Mouse (Mus musculus): Measurements from ENCODE around the gene N4bp1. TPM values are rescaled to one million over a fixed set of nuclear protein-coding genes. Genes with fewer than 3 reads are reported as not detected.
A peak's percentile ranks its signal among the peaks of the same experiment; 100 is the strongest.

The N4bp1 gene
- total RNA-seq (2021) = 10 to 100 TPM; 19.6 to 24.6 TPM

DNA sequence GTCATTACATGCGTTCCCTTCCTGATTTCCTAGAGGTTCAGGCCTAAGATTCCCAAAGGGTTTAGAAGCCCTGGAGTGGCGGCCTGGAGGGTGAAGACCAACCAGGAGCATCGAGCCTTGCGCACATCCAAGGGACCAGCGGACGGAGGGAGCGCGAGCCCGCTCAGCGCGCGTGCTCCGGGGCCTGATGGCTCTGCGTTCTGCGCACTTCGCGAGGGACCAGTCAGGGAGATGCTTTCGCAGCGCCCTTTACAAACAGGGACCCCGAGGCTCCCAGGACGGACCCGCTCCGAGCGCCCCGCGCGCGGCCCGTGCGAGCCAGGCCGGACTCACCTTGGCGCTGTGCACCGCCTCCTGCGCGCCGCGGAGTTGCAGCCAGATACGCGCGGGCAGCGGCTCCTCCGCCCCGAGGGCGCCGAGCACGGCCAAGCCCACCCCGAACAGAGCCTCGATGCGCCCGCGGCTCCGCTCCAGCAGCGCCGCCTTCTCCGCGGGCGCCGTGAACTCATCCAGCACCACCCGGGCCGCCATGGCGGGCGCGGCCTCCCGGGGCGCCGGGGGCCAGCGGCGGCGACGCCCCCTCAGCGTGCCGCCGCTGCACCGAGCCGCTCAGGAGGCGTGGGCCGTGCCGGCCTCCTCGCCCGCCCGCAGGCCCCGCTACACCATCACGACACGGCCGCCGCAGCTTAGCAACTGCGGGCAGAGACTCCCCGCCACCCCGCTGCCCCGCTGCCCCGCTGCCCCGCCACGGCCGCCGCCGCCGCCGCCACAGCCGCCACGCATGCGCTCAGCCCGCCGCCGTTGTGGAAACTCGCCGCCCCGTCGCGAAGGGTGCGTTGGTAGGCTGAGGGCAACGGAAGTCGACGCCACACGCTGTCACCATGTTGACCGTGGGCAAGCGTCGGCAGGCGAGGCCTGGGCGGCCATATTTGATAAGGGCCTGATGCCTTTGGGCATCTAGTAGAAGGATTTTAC is at the start of gene N4bp1:
Gene N4bp1, minus strand, starts transcription at position 770 of the 975 bp plus-strand sequence.
- intact Hi-C loops (cut with DNase I) = loop anchor here (5.0 kb wide), 1 partner anchor 137 kb away; the partner anchor contains the start of genes Gm10638 and Siah1a

DNA sequence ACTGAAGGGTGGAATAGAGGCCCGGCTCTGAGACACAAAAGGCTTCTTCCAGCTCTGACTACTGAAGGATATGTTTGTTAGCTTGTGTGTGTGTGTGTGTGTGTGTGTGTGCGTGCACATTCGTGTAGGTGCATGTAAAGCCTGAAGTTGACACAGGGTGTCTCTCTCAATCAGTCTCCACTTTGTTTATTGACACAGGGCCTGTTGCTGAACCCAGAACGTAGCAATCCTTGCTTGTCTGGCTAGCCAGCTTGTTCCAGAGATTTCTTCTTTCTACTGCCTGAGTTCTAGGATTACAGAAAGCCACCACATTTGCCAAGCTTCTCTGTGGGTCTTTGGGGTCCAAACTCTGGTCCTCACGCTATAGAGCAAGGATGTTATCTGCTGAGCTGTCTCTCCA is 49.8 kb upstream of the N4bp1 start:
- intact Hi-C loops (cut with DNase I) = loop anchor here (1.0 to 10.0 kb wide), 3 partner anchors 282 to 601 kb away; no protein-coding TSS in a partner anchor
- no peak for DNase-seq

More for the DNA sequence above, at the start of gene N4bp1:
- peak; percentile 93 to 94 for DNase-seq

DNA sequence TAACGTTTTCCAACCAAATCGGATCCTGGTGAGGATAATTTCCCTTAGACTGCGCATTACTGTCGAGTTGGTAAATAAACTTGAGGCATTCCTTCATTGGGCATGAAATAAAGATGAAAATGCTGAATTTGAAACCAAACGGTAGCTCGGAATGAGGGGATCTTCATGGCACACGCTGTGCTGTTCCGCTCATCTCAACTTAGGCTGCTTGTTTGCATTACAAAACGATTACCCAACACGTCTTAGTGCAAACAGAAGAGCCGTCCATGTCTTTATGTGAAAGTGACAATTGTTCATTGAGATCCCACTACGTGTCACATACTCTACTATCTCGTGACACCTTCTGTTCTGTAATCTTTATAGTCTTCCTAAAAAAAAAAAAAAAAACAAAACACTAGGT is 49.3 kb upstream of the N4bp1 start:
- intact Hi-C loops (cut with DNase I) = loop anchor here (1.0 to 10.0 kb wide), 3 partner anchors 283 to 602 kb away; no protein-coding TSS in a partner anchor

DNA sequence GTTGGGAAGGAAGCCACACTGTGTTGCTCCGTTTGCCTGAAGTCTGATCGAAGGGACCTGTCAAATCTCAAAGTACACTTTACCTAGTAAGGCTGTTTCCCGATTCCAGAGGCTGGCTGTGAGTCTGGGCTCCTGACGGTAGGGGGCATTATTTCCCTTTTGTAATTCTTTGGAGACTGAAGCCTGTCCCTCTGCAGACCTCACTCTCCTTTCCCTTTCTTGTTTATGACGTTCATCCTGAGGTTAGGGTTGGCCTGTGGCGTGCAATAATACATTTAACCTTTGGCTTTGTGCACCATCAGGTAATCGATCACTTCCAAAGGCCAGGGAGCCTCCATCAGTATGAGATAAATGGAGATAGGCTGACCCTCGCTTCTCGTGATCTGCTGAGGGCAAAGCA is 48.8 kb upstream of the N4bp1 start:
- intact Hi-C loops (cut with DNase I) = loop anchor here (1.0 to 10.0 kb wide), 3 partner anchors 283 to 602 kb away; no protein-coding TSS in a partner anchor
- DNase-seq = peak; percentile 40 to 68

More for the DNA sequence above, 49.3 kb upstream of the N4bp1 start:
- no peak for DNase-seq

DNA sequence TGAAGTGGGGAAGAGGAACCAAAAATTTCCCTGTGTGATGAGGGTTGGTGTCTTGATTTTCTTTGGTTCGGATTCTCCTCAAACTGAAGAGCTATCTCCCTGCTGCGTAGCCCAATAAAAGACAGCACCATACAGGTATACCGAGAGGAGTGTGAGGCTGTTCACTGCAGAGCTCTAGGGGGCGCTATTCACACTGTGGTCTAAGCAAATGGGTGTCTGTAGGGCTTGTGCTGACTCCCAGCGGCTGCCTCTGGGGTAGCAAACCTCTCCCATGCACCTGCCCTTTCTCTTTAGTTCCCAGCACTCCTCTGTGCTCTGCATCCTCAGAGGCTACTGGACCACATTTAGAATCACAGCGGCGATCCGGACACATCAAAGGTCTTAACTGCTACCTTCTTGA is 41.2 kb upstream of the N4bp1 start:
- intact Hi-C loops (cut with DNase I) = no loop called here
- DNase-seq = no peak

DNA sequence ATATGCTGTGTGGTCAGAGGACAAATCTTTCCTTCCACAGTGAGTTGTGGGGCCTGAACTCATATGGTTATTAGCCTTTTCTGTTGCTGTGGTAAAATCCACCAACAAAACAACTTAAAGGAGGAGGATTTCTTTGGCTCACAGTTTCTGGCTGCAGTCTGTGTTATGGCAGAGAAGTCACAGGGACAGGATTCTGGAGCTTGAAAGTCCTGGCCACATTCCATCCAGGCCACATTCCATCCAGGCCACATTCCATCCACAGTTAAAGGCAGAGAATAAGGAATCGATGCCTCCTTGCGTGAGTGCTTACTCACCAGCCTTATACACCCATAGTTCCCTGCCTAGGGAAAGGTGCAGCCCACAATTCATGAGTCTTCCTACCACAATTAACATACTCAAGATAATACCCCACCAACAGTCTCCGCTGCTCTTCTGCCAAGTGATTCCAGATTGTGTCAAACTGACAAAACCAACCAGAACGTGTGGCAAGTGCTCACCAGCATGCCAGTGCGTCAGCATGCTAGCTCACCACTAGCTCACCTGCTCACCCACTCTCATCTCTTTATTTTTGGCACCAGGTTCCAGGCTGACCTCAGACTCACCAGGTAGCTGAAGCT is 38.3 kb upstream of the N4bp1 start:
- DNase-seq = peak in 1 of 2 experiments; percentile 18

DNA sequence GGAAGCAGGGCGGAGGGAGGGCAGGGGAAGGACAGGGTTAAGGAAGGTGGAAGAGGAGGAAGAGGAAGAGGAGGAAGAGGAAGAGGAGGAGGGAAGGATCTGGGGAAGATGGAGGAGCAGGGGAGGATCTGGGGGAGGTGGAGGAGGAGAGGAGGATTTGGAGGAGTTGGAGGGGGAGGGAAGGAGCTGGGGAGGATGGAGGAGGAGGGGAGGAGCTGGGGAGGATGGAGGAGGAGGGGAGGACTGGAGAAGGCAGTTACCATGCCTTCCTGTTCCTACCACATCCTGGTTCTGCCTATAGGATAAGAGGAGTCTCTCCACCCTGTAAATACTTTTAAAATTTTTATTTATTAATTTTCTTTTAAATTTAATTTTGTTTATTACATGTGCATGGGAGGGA is 37.6 kb upstream of the N4bp1 start:
- intact Hi-C loops (cut with DNase I) = no loop called here
- no peak for DNase-seq

More for the DNA sequence above, 38.3 kb upstream of the N4bp1 start:
- intact Hi-C loops (cut with DNase I) = no loop called here

DNA sequence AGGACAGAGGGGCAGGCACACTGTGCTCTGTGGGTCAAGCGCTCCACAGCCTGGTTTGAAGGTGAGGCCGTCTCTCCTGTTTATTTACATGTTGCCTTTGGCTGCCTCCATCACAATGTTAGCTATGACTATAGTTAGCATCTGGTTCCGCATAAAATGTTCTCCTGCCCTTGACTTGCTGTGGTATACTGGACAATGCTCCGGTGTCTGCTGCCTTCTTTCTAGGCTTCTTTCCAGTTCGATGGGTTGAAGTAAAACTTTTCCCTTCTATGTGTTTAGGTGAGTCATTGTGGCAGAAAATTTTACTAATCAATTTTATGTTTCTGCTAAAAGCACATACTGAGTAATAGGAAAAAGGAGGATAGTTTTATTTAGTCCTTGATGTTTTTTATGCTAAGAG is 37.1 kb upstream of the N4bp1 start:
- no peak for DNase-seq
- intact Hi-C loops (cut with DNase I) = no loop called here

DNA sequence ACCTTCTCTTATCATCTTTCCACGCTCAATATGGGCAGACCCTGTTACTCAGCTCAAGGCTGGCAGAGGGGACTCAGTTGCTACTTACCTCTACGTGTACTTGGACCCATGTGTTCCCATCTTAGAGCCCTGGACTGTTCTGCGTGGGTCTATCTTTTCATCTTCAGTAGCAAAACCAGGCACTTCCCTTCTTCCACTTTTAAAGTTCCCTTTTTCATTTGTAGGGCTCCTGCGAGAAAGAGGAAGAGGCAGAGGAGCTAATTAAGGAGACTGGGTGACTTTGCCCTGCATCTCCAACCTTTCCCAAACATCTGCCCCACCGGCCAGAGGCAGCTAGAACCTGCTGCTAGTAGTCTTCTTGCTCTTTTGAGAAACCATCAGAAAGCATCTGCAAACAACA is 35.9 kb upstream of the N4bp1 start:
- no peak for DNase-seq
- intact Hi-C loops (cut with DNase I) = no loop called here

DNA sequence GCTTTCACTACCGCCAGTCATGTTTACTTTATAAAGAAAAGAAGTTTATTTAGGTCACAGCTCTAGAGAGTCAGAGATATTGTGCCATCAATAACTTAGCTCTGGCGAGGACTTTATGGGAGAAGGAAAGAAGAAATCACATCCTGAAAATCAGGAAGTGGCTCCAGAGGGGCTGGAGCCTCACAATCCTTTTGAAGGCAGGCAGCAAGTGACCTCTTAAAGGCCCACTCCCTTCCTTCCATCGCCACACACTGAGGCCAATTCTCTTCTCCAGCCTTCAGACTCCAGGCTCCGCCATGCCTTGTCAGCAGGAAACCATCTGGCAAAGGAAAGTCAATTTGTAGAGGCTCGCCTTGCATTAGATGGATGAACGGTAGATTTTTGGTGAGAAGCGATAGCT is 35.4 kb upstream of the N4bp1 start:
- no peak for DNase-seq
- intact Hi-C loops (cut with DNase I) = no loop called here

DNA sequence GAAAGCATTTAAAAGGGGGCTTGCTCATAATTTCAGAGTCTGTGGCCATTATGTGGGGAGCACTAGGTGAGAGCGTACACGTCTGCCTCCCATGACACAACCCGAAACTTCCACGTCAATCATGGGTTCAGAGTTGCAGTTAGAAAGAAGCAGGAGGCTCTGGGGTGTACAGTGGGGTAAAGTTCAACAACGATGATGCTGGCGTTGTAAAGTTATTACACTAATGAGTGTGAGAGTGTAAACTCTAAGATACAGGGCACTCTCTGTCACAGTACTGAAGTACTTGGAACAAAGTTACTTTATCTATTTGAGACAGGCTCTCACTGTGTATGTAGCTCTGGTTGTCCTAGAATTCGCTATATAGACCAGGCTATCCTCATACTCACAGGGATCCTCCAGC is 35.0 kb upstream of the N4bp1 start:
- intact Hi-C loops (cut with DNase I) = no loop called here
- DNase-seq = no peak

DNA sequence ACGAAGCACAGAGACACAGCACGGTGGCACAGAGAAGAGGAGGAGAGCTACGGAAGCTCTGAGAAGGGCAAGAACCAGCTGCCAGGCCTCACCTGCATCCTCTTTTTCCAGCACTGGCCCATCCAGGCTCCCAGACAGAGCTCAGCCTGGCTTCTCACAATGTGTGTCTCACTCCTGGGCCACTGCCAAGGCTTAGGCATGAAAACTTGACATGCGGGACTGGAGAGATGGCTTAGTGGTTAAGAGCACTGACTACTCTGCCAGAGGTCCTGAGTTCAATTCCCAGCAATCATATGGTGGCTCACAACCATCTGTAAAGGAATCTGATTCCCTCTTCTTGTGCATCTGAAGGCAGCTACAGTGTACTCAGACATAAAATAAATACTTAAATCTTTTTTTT is 34.2 kb upstream of the N4bp1 start:
- intact Hi-C loops (cut with DNase I) = no loop called here
- DNase-seq = no peak

DNA sequence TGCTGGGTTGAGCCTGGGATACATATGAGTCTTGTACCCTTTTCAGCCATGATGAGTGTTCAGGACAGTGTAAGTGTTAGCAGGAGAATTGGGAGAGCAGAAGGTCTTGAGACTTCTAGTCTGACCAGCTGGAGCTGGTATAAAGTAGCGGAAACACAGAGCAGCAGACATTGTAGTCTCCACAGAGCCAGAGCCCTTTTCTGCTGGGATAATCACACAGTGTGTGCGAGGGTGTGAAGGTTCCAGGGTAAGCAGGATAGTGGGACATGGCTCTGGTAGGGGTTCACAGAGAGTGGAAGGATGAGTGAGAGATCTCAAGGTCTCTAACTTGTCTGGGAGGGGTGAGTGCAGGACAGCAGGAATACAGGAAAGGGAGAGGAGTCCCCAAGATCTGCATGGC is 33.0 kb upstream of the N4bp1 start:
- no peak for DNase-seq
- intact Hi-C loops (cut with DNase I) = no loop called here

DNA sequence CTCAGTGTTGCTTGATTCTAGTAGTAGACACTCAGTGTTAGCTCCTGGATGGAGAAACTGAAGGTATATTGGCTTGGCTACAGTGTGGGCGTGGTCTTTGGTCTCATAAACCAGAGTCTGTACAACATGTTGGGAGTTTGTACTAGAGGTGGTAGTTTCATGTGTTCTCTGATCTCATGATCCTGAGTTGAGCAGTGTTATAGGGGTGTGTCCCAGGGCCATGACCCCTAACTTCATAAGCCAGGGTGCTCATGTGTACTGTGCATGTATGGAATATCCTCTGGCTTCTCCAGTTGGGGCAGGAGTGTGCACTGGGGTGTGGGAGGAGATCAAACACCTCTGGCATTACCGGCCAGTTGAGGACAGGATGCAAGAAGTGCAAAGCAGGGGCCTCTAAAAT is 32.6 kb upstream of the N4bp1 start:
- DNase-seq = no peak
- intact Hi-C loops (cut with DNase I) = no loop called here

DNA sequence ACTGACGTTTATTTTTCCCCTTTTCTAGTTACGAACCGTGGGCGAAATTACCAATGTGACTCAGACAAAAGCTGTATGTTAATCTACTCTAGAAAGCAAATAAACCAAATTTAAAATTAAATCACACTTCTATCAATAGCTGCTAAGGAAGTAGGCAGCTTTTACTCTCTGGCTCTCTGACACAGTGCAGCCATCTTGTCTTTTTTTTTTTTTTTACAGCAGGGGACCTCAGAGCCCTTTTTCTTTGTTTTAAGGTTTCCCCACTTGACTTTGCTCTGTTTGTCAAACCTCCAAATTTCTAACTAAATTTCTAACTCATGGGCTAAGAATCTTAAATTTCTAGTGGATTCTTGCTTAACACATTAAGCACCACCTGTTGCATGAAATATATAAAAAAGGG is 31.3 kb upstream of the N4bp1 start:
- intact Hi-C loops (cut with DNase I) = no loop called here
- DNase-seq = no peak

DNA sequence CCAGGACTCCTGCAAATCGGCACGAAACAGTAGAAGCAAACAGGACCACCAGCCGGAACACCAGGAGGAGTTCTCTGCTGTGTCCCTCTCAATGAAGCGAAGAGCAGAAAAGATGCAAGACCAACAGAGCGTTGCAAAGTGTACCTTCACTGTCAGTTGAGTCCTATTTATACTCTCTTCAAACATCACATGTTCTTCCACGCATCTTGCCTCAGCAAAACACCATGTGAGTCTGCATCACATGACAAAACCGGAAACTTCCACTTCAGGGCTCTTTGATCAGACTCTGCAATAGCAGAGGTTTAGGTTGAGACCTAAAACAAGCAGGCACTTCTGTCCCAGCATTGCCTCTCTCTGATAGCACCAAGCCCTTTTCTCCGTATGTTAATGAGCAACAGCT is 26.1 kb upstream of the N4bp1 start:
- intact Hi-C loops (cut with DNase I) = no loop called here
- no peak for DNase-seq

DNA sequence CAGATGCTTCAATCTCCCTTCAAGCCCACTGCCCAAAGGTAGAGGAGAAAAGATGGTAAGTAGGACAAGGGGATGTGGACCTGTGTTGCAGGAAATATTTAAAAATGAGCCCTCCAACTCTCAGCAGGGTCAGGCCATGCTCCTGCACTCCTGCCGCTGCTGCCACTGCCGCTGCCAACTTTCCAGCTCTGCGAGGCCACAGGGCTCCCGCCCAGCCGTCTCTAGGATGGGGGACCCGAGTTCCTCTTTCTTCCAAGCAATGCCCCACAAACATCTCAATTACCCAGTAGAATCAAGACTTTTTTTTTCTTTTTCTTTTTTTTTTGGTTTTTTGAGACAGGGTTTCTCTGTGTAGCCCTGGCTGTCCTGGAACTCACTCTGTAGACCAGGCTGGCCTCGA is 25.2 kb upstream of the N4bp1 start:
- intact Hi-C loops (cut with DNase I) = no loop called here
- DNase-seq = no peak

DNA sequence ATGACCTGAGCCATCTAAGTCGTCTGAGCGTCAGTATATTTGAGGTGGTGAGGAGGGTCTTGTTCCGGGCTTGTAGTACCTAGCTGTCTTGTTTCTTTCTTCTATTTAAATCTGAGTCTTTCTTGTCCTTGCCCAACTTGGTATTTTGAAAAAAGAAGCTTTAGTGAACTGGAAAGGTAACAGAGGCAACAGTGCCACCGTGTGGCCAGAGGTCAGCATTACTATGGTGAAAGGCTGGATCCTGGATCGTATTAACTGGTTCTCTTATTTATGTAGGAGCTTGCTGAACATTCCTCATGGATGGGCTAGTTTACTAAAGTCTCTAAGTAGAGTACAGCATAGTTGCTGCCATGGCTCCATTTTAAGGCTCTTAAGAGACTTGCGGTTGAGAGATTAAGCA is 23.5 kb upstream of the N4bp1 start:
- intact Hi-C loops (cut with DNase I) = loop anchor here (1.0 to 5.0 kb wide), 3 partner anchors 266 to 1206 kb away; partner anchors contain the start of gene Neto2
- DNase-seq = peak; percentile 77 to 84

DNA sequence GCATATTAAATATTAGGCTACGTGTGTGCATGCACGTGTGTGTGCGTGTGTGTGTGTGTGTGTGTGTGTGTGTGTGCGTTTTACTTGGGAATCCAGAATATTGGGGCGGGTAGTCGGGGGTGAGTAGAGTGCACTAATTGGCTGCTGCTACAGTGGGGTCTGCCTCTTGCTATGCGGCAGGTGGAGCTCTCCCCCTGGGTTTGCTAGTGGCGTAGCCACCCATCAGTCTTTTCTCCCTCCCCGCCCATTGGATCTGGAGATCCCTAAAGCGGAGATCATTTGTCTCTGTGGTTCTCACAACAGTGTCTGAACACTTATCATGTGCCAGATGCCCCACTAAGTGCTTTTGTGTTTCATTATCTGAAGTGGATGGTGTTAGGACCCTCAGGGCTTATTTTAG is 19.9 kb upstream of the N4bp1 start:
- DNase-seq = no peak
- intact Hi-C loops (cut with DNase I) = loop anchor here (5.0 kb wide), 4 partner anchors 103 to 1203 kb away; partner anchors contain the start of genes Gm10638, Neto2 and Siah1a

DNA sequence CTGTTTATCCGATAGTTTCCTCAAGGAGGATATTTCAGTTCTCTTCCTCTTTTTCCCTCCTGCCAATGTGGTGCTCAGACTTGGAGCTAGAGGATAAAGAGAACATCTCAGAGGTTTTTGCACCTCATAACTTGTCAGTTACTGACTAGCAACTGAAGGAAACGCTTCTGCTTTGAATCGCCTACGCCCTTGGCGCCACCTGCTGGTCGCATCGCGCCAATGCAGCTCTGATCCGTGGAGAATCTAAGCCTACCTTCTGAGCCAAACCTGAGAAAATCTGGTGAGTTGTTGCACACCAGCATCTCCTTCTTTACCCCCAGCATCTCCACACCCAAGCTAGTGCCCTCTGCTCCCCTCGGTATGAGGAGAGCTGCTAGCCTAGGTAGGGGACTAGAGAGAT is 18.0 kb upstream of the N4bp1 start:
- intact Hi-C loops (cut with DNase I) = loop anchor here (2.0 to 5.0 kb wide), 4 partner anchors 58 to 156 kb away; partner anchors contain the start of genes Gm10638 and Siah1a
- peak; percentile 82 to 93 for DNase-seq

DNA sequence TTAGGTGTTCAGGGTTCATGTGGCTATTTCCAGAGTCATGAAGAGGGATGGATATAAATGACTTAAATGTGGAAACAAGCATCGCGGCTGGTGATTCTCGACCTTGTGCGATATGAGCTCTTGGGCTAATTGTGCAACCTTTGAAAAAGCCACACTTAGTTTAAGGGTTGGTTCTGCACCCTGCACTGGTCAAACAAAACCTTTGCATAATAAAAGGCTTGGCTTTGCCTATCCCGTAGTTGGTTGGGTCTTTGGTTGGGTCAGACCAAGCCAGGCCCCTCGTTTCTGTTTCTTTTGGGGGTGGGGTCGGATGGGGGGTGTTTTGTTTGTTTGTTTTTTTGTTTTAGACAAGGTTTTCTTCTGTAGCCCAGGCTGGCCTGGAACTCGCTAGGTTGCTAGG is 17.6 kb upstream of the N4bp1 start:
- intact Hi-C loops (cut with DNase I) = loop anchor here (2.0 to 5.0 kb wide), 4 partner anchors 58 to 155 kb away; partner anchors contain the start of genes Gm10638 and Siah1a
- DNase-seq = no peak

Measured in heart, postnatal 10 days (tissue).